Mouse (Mus musculus) erythroblast, embryonic 14.5 days (primary cell): ENCODE data around the gene Smarcd1.

ENCODE experiments used
- GATA1 ChIP-seq: IDR thresholded peaks from 2 replicates; pipeline ENCODE4 v1.6.1; 2012; ENCODE audit warnings: low read length, inconsistent platforms, mixed read lengths
- TAL1 ChIP-seq: IDR thresholded peaks from 3 replicates; pipeline ENCODE4 v1.6.1; 2012; ENCODE audit warnings: low read length, inconsistent platforms, mixed read lengths

GRCm38 (mm10) chr15:99719865-99720264 is 17.9 kb downstream of the Smarcd1 start:
- TF ChIP-seq GATA1 = no peak
- no peak for TF ChIP-seq TAL1
